Mouse (Mus musculus): ENCODE data around the gene C1qtnf9. TPM values are rescaled to one million over a fixed set of nuclear protein-coding genes. Genes with fewer than 3 reads are reported as not detected.

Gene C1qtnf9
- polyA plus RNA-seq, 1 experiment from 2014 or later = 3.0 TPM

DNA sequence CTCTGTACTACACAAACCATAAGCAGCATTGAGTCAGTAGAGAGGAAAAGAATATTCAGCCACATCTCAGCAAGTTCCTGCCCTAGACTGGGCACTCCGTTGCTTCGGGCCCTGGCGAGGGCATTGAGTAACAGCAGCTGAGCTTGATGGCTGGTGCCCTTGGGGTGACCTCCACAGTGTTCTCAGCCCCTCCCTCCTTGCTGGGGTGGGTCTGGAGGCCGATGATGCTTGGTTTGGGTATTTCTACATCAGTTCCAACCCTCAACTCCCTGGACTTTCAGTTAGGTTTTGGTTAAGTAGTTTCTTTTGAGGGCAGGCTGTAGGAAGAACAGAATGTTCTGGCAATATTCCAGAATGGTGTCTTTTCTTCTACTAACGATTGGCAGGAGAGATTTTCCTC is 50.1 kb downstream of the C1qtnf9 start:
- no peaks in the 10 kb centered on the region for H3K36me3 ChIP-seq (ENCODE audit: control insufficient read depth, insufficient read depth, low read length)
- WGBS = 55% methylated on average over 5 of the region's 5 CpGs
- no peak overlapping the region for H3K9ac ChIP-seq (ENCODE audit: low read length)
- no peak overlapping the region for H3K4me3 ChIP-seq (ENCODE audit: low read depth, low read length)
- no peak overlapping the region for H3K27ac ChIP-seq (replicated peaks)
- DNase-seq (ENCODE audit: low spot score) = no peak
- no peaks in the 10 kb centered on the region for H3K4me1 ChIP-seq (replicated peaks; ENCODE audit: control insufficient read depth, insufficient read depth)
- no peaks in the 10 kb centered on the region for H3K27me3 ChIP-seq (ENCODE audit: control insufficient read depth, insufficient read depth, low read length)
- ATAC-seq (ENCODE audit: low FRiP score, low TSS enrichment) = 0 out of 2 replicates have a peak, but pooled peaks have one; percentile 40
- no peaks in the 10 kb centered on the region for H3K9me3 ChIP-seq (ENCODE audit: control insufficient read depth, low read length)
- H3K4me2 ChIP-seq (replicated peaks; ENCODE audit: low read depth) = no peak overlapping the region
- TF ChIP-seq EP300 (optimal IDR thresholded peaks at IDR 0.05) (no peak), CTCF (IDR thresholded peaks at IDR 0.05; ENCODE audit: low read depth) (no peak)

GRCm38 (mm10) chr14:60830096-60830495 is 62.2 kb downstream of the C1qtnf9 start:
- Histone ChIP-seq H3K4me3 (ENCODE audit: low read depth, low read length) (no peak overlapping the region), H3K9me3 (ENCODE audit: control insufficient read depth, low read length) (no peaks in the 10 kb centered on the region), H3K27ac (replicated peaks) (no peak overlapping the region), H3K4me1 (replicated peaks; ENCODE audit: control insufficient read depth, insufficient read depth) (no peaks in the 10 kb centered on the region), H3K27me3 (ENCODE audit: control insufficient read depth, insufficient read depth, low read length) (no peaks in the 10 kb centered on the region), H3K9ac (ENCODE audit: low read length) (no peak overlapping the region), H3K36me3 (ENCODE audit: control insufficient read depth, insufficient read depth, low read length) (peaks cover 4% of the 10 kb centered on the region), H3K4me2 (replicated peaks; ENCODE audit: low read depth) (no peak overlapping the region)
- 88% methylated on average over 2 of the region's 2 CpGs for WGBS
- DNase-seq (ENCODE audit: low spot score) = no peak
- ATAC-seq (ENCODE audit: low FRiP score, low TSS enrichment) = no peak
- TF ChIP-seq EP300 (optimal IDR thresholded peaks at IDR 0.05) = no peak
- TF ChIP-seq CTCF (IDR thresholded peaks at IDR 0.05; ENCODE audit: low read depth) = no peak

Other genes with a start within 250 kb of the C1qtnf9 start
- gene Spata13, start 134.1 kb upstream of the C1qtnf9 start, polyA plus RNA-seq (2015; fragmentation: Nextera tagmentation; extraction: Ambion mirVana) = 11.2 and 12.2 TPM in 2 replicates
- 9.8 and 9.9 TPM in 2 replicates for gene Mipep, start 16.4 kb downstream of the C1qtnf9 start, polyA plus RNA-seq (2015; fragmentation: Nextera tagmentation; extraction: Ambion mirVana)

Measured in stomach, postnatal 0 days (tissue).